Mouse (Mus musculus): ENCODE results near the gene Spata17.

Gene Spata17

GRCm38 (mm10) chr1:187086027-187086426, 129.2 kb downstream of the Spata17 start:
- DNase-seq (ENCODE audit: low spot score) = no peak

GRCm38 (mm10) chr1:187077352-187077751, 137.9 kb downstream of the Spata17 start:
- no peak for DNase-seq (ENCODE audit: low spot score)

- no peak for DNase-seq (ENCODE audit: low spot score)
Observed at GRCm38 (mm10) chr1:187077043-187077334, 138.3 kb downstream of the Spata17 start.

- DNase-seq (ENCODE audit: low spot score) = no peak
Observed at GRCm38 (mm10) chr1:187076198-187077042, 138.8 kb downstream of the Spata17 start.

GRCm38 (mm10) chr1:187059874-187060273, 155.4 kb downstream of the Spata17 start:
- DNase-seq (ENCODE audit: low spot score) = no peak

GRCm38 (mm10) chr1:187054333-187054732, 160.9 kb downstream of the Spata17 start:
- DNase-seq (ENCODE audit: low spot score) = no peak

- DNase-seq (ENCODE audit: low spot score) = no peak
Observed at GRCm38 (mm10) chr1:187053862-187054261, 161.4 kb downstream of the Spata17 start.

GRCm38 (mm10) chr1:187052532-187052931, 162.7 kb downstream of the Spata17 start:
- DNase-seq (ENCODE audit: low spot score) = no peak

GRCm38 (mm10) chr1:187051296-187051695, 164.0 kb downstream of the Spata17 start:
- no peak for DNase-seq (ENCODE audit: low spot score)

GRCm38 (mm10) chr1:187048681-187049288, 166.5 kb downstream of the Spata17 start:
- DNase-seq (ENCODE audit: low spot score) = no peak

GRCm38 (mm10) chr1:187044726-187045125, 170.5 kb downstream of the Spata17 start:
- no peak for DNase-seq (ENCODE audit: low spot score)

GRCm38 (mm10) chr1:187039801-187040200, 175.5 kb downstream of the Spata17 start:
- no peak for DNase-seq (ENCODE audit: low spot score)

GRCm38 (mm10) chr1:187035785-187036184, 179.5 kb downstream of the Spata17 start:
- DNase-seq (ENCODE audit: low spot score) = no peak

GRCm38 (mm10) chr1:187031796-187032195, 183.5 kb downstream of the Spata17 start:
- DNase-seq (ENCODE audit: low spot score) = no peak

- no peak for DNase-seq (ENCODE audit: low spot score)
Observed at GRCm38 (mm10) chr1:187028841-187029240, 186.4 kb downstream of the Spata17 start.

- DNase-seq (ENCODE audit: low spot score) = no peak
Observed at GRCm38 (mm10) chr1:187020011-187020410, 195.3 kb downstream of the Spata17 start.

GRCm38 (mm10) chr1:187016116-187016515, 199.1 kb downstream of the Spata17 start:
- DNase-seq (ENCODE audit: low spot score) = no peak

GRCm38 (mm10) chr1:187015673-187016072, 199.6 kb downstream of the Spata17 start:
- DNase-seq (ENCODE audit: low spot score) = no peak

- no peak for DNase-seq (ENCODE audit: low spot score)
Observed at GRCm38 (mm10) chr1:187014141-187014540, 201.1 kb downstream of the Spata17 start.

GRCm38 (mm10) chr1:187011601-187012000, 203.7 kb downstream of the Spata17 start:
- no peak for DNase-seq (ENCODE audit: low spot score)

GRCm38 (mm10) chr1:187010071-187010470, 205.2 kb downstream of the Spata17 start:
- DNase-seq (ENCODE audit: low spot score) = no peak

- DNase-seq (ENCODE audit: low spot score) = no peak
Observed at GRCm38 (mm10) chr1:187008236-187008635, 207.0 kb downstream of the Spata17 start.

- no peak for DNase-seq (ENCODE audit: low spot score)
Observed at GRCm38 (mm10) chr1:187006227-187006925, 208.9 kb downstream of the Spata17 start.

Measured in T-cell, adult 2 months (primary cell).